Mouse (Mus musculus): ENCODE data around the gene Etnk1.

GRCm38 (mm10) chr6:143131895-143132652, 34.9 kb upstream of the Etnk1 start:
- no peak for TF ChIP-seq EP300 (IDR thresholded peaks at IDR 0.05; ENCODE audit: low read depth in 1 of 2, low read length in 2 of 2)
- TF ChIP-seq POLR2A (IDR thresholded peaks at IDR 0.05; ENCODE audit: control insufficient read depth in 1 of 2, insufficient read depth in 1 of 2, low read depth in 1 of 2, low read length in 2 of 2, poor library complexity in 1 of 2), result no peak
- TF ChIP-seq CTCF (IDR thresholded peaks at IDR 0.05 in 2 of 3, conservative IDR thresholded peaks at IDR 0.05 in 1 of 3; ENCODE audit: control insufficient read depth in 1 of 3, insufficient read depth in 1 of 3, low read depth in 2 of 3, low read length in 3 of 3, poor library complexity in 1 of 3, severe bottlenecking in 1 of 3), result no peak
- no peak for TF ChIP-seq POLR2AphosphoS5 (IDR thresholded peaks at IDR 0.05; ENCODE audit: borderline replicate concordance, low read depth, low read length)
- TF ChIP-seq CHD1 (IDR thresholded peaks at IDR 0.05; ENCODE audit: low read depth, low read length), result no peak
- TF ChIP-seq USF2 (IDR thresholded peaks at IDR 0.05; ENCODE audit: borderline replicate concordance in 1 of 2, insufficient read depth in 1 of 2, low read depth in 1 of 2, low read length in 2 of 2), result no peak

Data from MEL (cell line).